Mouse (Mus musculus) hematopoietic stem cell, adult 5-6 weeks (primary cell): ENCODE data around the gene Chrna7. TPM values are rescaled to one million over a fixed set of nuclear protein-coding genes. Genes with fewer than 3 reads are reported as not detected.

Experiments
- ATAC-seq, 2 experiments: fragments of 125-278 bp in 1 of 2; replicated peaks in 1 of 2; 2 replicates each; pipeline ENCODE4 v1.8.0; 2016 to 2017; ENCODE audit warnings: inconsistent platforms in 2 of 2, mild to moderate bottlenecking in 2 of 2, moderate number of reproducible peaks in 2 of 2, low read depth in 1 of 2, moderate TSS enrichment in 1 of 2; ENCODE audit not compliant: low FRiP score in 2 of 2, poor library complexity in 2 of 2, severe bottlenecking in 2 of 2, insufficient read depth in 1 of 2, low TSS enrichment in 1 of 2
- total RNA-seq: library from RNA; stranded (forward); fragments of 172-1452, 232-1000 nt; gene quantifications from 2 replicates; pipeline ENCODE4 v1.2.3, GENCODE M21; 2017

Chrna7 gene
- total RNA-seq = 0.13 and 0.55 TPM in 2 replicates

DNA sequence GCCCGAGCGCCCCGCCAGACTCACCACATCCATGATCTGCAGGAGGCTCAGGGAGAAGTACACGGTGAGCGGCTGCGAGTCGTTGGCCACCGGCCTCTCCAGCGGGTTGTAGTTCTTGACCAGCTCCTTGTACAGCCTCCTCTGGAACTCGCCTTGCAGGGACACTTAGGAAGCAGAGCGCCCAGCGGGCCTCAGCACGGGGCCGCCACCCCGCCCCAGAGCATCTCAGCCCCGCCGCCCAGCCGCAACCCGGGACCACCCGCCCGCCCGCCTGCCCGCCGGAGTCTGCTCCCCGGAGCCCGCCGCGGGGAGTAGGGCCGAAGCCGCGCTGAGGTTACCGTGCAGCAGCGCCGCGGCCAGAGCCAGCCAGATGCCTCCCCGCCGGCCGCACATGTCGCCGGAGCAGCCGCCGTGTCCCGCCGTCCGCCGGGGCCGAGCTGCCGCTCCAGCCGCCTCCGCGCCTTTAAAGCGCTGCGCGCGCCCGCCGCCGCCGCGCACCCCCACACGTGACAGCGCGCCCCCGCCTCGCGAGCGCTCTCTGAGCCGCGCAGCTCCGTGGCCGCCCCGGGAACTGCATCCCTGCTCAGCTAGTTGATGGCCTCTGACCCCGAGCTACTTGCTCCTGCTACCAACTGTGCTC, at the start of gene Chrna7:
Gene Chrna7, minus strand, starts transcription at position 486 of the 640 bp plus-strand sequence.
- peak; percentile 82 to 86 for ATAC-seq

DNA sequence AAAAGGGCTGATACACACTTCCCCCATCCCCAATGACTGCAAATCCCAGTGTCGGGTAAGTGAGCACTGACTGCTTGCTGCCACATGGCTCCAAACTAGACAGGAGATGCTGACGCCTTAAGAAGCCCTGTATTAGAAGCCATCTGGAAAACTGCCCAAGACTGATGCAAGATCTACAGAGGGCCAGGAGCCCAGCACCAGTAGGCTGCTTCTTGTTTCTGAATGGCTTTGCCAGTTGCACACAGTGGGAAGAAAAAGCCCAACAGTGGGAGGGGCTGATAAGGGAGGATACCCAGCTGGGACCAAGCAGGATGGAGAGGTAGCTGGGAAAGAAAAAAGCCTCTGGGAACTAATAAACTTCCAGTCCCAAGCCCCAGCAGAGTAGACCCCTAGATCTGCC, 37.0 kb upstream of the Chrna7 start:
- no peak for ATAC-seq

DNA sequence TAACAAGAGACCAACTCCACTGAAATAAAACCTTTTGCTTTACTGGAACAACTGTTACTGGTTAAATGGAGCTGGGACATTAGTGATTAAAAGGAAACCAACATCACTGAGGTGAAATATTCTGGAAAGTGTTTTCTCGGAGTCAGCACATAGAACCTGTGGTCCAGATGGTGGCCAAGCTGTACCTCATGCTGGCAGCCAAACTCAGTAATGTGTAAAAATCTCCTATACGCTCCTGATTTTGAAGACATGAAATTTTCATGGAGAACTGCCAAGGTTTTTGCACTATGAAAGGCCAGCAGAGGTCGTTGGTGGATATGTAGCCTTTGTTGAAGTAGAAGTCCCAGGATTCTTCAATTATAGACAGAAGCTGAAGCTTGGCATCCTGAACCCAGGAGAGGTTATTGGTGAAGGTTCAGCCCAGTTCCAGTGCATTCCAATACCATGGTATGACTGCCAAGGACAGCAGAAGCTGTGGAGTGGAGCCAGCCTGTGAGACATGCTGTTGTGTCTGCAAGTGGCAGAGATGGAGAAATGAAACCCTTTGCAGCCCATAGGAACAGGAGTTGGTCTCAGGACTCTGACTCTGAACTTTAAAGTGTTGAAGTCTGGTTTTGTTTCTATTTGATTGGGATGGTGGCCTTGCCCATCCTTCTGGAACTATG, 25.6 kb upstream of the Chrna7 start:
- ATAC-seq = no peak

DNA sequence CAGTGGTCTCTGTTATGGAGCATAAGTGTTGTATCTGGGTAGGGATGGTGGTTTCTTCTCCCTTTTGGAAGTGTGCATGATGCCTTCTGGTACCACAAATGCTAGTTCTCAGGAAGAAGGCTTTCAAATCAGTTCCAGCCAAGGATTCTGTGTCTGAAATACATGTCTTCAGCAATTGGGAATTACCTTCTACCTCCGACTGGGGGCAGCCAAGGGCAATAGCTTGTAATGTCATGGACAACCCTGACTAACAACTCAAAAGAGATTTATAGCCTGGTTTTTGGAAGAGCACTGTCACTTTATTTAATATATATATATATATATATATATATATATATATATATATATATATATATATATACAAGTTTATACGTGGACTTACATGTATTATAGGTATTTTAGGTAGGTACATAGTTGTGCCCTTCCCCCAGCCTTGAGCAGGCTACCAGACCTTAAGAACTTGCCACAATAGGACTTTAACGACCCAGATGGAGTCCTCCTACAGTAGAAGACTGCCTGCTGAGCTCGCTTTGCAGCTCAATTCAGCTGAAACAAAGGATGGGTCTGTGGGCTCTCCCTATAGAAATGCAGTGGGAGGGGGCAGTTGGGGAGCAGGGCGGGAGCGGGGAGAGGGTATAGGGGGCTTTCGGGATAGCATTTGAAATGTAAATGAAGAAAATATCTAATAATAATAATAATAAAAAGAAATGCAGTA, 12.9 kb upstream of the Chrna7 start:
- ATAC-seq = no peak

DNA sequence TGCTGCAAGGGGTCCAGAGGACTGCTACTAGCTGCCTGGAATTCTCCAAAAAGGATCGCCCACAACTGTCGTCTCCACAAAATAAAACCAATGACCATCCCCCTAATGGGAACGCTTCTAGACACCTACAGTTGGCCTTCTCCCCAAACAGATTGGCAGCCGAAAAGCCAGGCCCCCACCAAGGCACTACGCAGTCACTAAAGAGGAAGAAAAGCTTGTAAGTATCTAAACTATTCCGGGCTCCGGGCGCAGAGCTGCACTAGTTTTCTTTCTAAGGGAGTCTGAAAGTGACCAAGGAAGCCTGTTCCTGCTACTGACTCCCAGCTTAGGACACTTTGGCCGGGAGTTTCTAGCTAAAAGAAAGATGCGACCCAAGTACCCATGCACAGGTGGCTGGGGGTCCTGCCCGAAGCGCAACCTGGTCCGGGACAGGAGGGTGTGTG, 707 bp downstream of the Chrna7 start:
- ATAC-seq = 0 out of 4 replicates have a peak, but pooled peaks of 1 of the 2 experiments have one; percentile 6

DNA sequence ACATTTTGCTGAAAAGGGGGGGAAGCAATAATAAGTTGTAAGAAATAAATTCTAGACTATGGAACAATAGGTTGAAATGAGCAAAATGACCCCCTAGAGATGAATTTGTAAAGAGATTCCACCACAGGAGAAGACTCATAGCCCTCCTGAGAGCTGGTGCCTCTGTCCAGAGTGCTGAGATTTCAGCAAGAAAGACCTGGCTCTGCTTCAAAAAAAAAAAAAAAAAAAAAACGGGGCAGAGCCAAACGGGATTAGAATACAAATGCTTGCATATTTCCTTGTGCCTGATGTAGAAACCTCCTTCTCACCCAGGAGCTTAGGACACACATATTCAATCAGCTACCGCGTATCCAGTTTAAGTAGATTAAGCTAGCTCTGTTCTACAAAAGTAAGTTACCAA, 2.9 kb downstream of the Chrna7 start:
- no peak for ATAC-seq

DNA sequence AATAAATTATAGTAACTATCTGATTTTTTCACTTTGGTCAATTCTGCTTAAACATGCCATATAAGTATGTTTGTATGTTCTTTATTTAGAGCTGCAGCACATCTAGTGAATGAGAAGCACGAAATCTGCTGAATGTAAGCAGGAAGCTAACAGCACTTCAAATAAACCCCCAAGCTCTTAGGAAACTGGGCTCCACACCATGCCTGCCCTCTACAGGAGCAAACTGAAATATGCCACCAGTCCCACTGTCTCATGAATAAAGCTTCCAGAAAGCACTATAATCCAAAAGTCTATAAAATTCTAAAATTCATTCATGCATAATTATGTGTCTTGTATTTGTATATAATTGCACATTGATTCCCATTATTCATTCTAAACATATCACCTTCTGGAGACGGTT, 5.2 kb downstream of the Chrna7 start:
- ATAC-seq = no peak

DNA sequence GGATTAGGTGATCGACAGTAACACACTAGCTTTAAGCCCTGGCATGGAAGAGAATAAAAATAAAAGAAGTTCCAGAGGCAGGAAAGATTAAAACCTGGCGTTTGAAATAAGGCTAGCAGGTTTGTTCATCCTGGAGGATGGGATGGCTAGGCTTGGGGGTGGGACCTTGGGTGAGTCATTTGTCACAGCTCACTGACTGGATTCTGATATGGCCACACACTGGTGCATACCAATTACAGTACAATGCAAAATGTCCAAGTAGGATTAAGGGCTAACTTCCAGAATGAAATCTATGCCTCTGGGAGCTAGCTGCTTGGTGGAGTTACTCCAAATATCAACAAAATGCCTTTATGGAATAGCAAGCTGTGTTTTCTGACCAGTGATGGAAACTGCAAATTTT, 16.8 kb downstream of the Chrna7 start:
- ATAC-seq = no peak

DNA sequence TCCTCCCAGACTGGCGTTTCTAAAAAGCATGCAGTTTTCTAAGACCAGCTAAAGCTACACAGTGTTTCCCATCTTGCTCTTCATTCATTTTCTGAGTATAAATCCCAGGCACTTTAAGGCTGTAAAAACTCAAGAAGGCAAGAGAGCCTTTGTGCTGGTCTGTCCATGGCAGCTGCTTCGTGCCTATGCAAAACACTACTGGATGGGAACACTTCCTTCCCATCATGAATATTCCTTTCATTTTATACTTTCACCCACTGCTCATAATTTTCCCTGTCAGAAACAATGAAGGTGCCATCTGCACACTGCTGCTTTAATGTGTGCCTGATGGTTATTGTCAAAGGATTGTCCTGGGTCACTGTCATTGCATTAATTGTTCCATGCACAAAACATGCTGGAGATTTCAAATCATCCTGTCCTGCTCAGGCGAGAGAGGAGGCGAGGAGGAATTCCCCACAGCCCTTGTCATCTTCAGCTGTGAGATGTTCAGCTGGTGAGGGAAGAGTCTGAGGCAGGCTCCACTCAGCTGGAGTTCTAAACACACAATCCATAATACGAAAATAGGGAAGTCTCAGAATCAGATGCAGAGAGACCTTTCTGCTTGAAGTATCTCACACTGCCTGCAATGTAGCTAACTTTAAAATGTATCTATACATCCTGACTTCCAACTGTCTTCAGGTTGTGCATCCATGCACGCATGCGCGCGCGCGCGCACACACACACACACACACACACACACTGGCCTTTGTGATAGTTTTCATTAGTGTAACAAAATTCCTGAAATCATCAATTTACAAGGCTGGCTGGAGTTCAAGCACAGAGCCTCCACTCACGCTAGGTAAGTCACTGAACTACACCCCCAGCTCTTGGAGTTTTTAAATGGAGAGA, 22.5 kb downstream of the Chrna7 start:
- no peak for ATAC-seq

DNA sequence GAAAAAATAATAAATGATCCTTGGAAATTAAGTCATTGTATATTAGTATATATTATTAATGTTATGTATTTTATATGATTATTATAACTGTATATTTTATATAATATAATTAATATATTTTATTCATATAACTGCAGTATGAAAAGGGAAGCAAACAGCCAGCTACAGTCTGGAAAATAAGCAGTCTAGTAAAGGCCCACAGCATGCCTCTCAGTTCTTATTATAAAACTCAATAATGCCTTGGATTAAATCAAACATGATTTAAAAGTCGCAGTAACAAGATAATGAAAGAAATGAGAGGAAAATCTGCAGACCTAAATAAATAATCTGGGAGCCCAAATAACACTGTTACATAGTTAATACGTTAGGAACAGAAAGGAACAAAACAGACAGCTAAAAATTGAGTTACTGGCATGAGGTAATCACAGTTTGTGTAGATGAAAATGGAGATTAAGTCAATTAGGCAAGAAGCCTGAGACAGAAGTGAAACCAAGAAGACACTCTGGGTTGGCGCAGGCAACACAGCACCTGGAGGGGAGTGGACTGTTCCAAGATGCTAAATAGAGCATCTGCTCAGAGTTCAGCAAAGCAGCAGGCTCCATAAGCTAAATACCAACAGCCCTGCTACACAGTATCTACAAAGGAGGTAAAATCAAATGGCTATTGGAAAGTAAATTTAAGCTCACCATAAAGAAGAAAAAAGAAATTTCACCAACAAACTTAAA, 42.1 kb downstream of the Chrna7 start:
- no peak for ATAC-seq

DNA sequence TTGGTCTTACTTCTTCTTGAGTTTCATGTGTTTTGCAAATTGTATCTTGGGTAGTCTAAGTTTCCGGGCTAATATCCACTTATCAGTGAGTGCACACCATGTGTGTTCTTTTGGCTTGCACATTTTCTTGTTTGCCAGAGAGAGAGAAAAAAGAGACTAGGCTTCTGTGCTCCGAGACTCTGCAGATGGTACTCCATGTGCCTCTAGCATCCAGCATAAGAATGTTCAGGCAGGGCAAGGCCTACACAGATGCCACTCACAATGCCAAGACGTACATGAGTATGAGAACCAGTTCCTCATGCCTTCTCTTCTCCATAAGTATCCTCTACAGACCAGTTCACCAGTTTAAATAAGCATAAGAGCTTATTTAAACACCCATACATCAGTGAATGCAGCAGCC, 47.8 kb downstream of the Chrna7 start:
- ATAC-seq = no peak

DNA sequence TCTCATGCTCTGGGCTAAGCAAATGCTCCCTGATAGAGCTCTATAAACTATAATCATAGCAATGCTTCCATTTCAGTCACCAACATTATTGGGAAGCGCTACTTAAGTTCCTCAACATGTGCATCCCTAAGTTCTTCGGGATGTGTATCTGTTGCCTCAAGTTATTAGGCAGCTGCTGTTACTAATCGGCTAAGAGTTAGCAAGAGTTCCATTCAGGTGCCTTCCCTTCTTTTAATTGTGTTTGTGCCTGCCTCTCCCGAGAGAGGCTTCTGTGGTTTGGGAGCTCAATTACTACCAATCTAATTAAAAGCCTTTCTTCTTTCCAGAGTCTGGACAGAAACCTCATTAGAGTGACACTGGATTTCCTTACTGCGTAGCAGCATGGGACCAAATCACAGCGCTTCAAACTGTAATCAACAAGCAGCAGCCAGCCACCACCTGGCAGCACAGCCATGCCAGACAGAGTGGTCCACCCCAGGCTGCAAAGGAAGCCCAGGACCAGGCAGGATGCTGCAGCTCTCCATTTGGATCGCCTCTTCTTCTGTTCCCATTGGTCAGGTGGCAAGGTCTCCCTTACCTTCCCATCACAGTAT, 50.0 kb downstream of the Chrna7 start:
- ATAC-seq = no peak

DNA sequence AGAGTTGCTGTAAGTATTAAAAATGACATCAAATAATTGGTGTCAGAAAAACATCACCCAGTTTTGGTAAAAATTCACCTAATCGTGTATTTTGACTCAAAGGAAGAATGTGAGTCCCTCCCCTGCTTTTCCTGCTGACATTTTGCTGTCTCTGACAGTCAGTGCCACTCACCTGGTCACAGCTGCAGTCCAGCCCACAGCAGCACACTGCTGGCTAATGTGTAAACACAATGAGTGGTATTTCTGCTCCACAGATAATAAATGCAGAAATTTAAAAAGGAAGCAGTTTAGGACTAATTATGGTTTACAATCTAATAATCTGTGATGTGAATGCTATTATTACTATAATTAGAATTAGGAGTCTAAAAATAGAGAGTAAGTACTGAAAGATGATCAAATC, 59.1 kb downstream of the Chrna7 start:
- ATAC-seq = no peak

DNA sequence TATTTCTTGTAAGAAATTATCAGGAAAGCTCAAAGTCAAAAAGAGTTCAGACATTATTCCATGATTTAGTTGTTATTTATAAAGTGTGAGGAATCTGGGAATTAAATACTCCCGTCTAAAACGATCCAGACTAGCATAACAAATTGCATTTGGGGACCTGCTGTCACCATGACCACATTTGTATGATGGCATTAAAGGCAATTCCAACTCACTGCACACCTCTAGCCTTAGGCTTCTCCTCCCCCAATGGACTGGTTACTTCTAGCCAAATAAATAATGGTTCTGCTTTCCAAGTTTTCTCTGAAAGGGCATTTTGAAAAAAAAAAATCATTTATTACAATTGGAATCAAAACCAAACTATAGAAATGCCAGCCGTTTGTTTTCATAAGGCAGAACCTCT, 63.6 kb downstream of the Chrna7 start:
- ATAC-seq = no peak

DNA sequence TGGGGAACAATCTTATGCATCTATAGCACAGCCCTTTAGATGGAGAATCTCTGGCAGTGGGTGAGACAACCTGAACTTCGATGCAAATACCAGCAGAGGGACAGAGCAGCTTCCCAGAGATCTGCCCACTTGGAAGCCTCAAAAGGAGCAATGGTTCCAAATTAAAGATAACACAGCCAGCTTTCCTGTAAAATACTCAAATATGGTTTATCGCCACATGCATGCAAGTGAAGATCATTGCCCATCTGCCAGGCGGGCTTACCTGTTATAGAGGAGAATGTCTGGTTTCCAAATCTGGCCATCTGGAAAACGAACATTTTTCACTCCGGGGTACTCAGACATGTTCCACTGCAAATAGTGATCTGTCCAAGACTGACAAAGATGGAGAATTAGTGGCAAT, 64.0 kb downstream of the Chrna7 start:
- no peak for ATAC-seq

DNA sequence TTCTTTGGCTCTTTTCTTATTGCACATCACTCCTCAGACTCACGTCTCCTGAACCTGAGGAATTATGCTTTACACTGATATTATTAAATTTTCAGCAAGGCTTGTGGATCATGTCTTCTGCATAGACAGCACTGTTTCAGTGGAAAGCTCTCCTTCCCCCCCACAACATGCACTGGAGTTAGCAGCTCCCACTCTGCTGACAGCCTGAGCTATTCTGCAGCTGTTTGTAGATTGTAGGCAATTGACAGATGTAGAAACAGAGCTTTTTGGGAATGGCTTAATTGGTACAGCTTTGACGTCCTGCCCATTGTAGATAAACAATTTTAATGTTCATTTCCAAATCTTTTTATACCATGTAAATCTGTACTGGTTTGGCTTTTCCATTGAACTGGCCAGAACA, 89.8 kb downstream of the Chrna7 start:
- ATAC-seq = no peak

DNA sequence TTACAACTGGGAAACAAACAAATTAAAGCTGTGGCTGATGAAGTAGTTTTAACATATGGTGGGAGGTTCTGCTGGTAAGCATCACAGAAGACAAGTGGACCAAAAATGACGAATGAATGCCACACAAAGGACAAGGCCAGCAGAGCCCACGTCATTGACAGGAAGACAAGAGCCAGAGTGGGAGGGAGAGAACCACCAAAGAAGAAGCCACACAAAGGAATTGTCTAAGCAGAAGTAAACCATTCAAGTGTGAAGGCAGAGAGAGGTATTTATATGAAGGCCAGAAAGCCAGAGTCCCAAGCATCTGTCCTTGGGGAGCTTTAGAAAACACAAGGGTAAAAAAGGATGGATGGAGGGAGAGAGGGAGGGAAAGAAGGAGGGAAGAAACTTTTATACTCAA, 98.7 kb downstream of the Chrna7 start:
- ATAC-seq = no peak
